Mouse (Mus musculus) hindbrain, embryonic 12.5 days (tissue): Measurements from ENCODE around the gene Asrgl1. TPM values are rescaled to one million over a fixed set of nuclear protein-coding genes. Genes with fewer than 3 reads are reported as not detected.
A peak's percentile ranks its signal among the peaks of the same experiment; 100 is the strongest.
"Not testable (repeated sequence)": the region's sequence is repeated elsewhere in the genome, so short reads cannot be mapped to it uniquely, and the experiment has no call there.

Source experiments
- ATAC-seq: fragments of 200-750 bp; cut with Nextera tagmentation; 2 replicates; pipeline ENCODE4 v1.8.0; 2017; ENCODE audit warnings: moderate TSS enrichment; ENCODE audit not compliant: low FRiP score
- H3K27ac ChIP-seq: fragments of 300-500 bp; sonication (generic); 2 replicates; pipeline ENCODE4 v1.5.1; 2016; ENCODE audit warnings: mild to moderate bottlenecking
- H3K27me3 ChIP-seq: fragments of 300-500 bp; sonication (generic); 2 replicates; pipeline ENCODE4 v1.6.1; 2016; ENCODE audit warnings: mild to moderate bottlenecking
- H3K36me3 ChIP-seq: fragments of 300-500 bp; sonication (generic); 2 replicates; pipeline ENCODE4 v1.6.1; 2016; ENCODE audit warnings: mild to moderate bottlenecking
- H3K4me1 ChIP-seq: fragments of 300-500 bp; sonication (generic); 2 replicates; pipeline ENCODE4 v1.6.1; 2016
- H3K4me2 ChIP-seq: fragments of 300-500 bp; sonication (generic); replicated peaks from 2 replicates; pipeline ENCODE4 v1.6.1; 2016; ENCODE audit warnings: mild to moderate bottlenecking
- H3K4me3 ChIP-seq: fragments of 300-500 bp; sonication (generic); 2 replicates; pipeline ENCODE4 v1.5.1; 2016; ENCODE audit warnings: mild to moderate bottlenecking
- H3K9ac ChIP-seq: fragments of 300-500 bp; sonication (generic); 2 replicates; pipeline ENCODE4 v1.6.1; 2016; ENCODE audit warnings: mild to moderate bottlenecking, moderate library complexity
- H3K9me3 ChIP-seq: fragments of 300-500 bp; sonication (generic); replicated peaks from 2 replicates; pipeline ENCODE4 v1.6.1; 2016; ENCODE audit warnings: mild to moderate bottlenecking
- WGBS: fragments of 180-500 bp; shearing (Covaris S2); methylation state at CpG from one replicate; pipeline ENCODE4 v1.1.7; 2016; 5-methylcytosine and 5-hydroxymethylcytosine counted together
- polyA plus RNA-seq: library from polyadenylated mRNA; unstranded; fragments of >200 nt; fragmentation: Nextera tagmentation; extraction: Ambion mirVana; gene quantifications from 2 replicates; pipeline ENCODE4 v1.2.1, GENCODE M21; 2016

Gene Asrgl1
- 16.8 and 18.0 TPM in 2 replicates for polyA plus RNA-seq

GRCm38 (mm10) chr19:9135512-9136331 is at the start of gene Asrgl1:
Asrgl1 (minus strand) TSS chr19:9135636.
- Histone ChIP-seq H3K27ac (peak within 1 kb of the TSS; percentile 19; the same call in 1 of the 2 replicates), H3K4me2 (peak within 1 kb of the TSS; percentile 94), H3K9ac (peak within 1 kb of the TSS; percentile 78), H3K36me3 (no peaks in the 10 kb centered on the region), H3K4me3 (peak within 1 kb of the TSS; percentile 65), H3K4me1 (peaks cover 9% of the 10 kb centered on the region; the same call in 1 of the 2 replicates), H3K27me3 (no peaks in the 10 kb centered on the region), H3K9me3 (no peaks in the 10 kb centered on the region)
- ATAC-seq = peak; percentile 97
- 11% methylated on average over 31 of the region's 31 CpGs for WGBS

- H3K4me2 ChIP-seq = no peak overlapping the region
- no peak overlapping the region for H3K27ac ChIP-seq
- H3K4me1 ChIP-seq = no peaks in the 10 kb centered on the region
- H3K9me3 ChIP-seq = no peaks in the 10 kb centered on the region
- H3K27me3 ChIP-seq = no peaks in the 10 kb centered on the region
- H3K9ac ChIP-seq = no peak overlapping the region
- H3K4me3 ChIP-seq = no peak overlapping the region
- no peaks in the 10 kb centered on the region for H3K36me3 ChIP-seq
- no peak for ATAC-seq
- WGBS = 75% methylated on average over 4 of the region's 4 CpGs
Measured at GRCm38 (mm10) chr19:9146214-9146613, 10.8 kb upstream of the Asrgl1 start.

- H3K9me3 ChIP-seq = no peaks in the 10 kb centered on the region
- peak; percentile 75 for ATAC-seq
- no peak overlapping the region for H3K4me3 ChIP-seq
- no peaks in the 10 kb centered on the region for H3K4me1 ChIP-seq
- H3K9ac ChIP-seq = no peak overlapping the region
- H3K4me2 ChIP-seq = no peak overlapping the region
- no peaks in the 10 kb centered on the region for H3K27me3 ChIP-seq
- no peaks in the 10 kb centered on the region for H3K36me3 ChIP-seq
- H3K27ac ChIP-seq = peak overlapping the region; percentile 52
Measured at GRCm38 (mm10) chr19:9143639-9144125, 8.2 kb upstream of the Asrgl1 start.

- H3K27ac ChIP-seq = peak overlapping the region; percentile 35
- no peaks in the 10 kb centered on the region for H3K4me1 ChIP-seq
- no peaks in the 10 kb centered on the region for H3K9me3 ChIP-seq
- H3K36me3 ChIP-seq = no peaks in the 10 kb centered on the region
- no peak overlapping the region for H3K4me2 ChIP-seq
- WGBS = 65% methylated on average over 2 of the region's 2 CpGs
- no peaks in the 10 kb centered on the region for H3K27me3 ChIP-seq
- no peak overlapping the region for H3K4me3 ChIP-seq
- ATAC-seq = peak; percentile 40; the same call in 1 of the 2 replicates
- H3K9ac ChIP-seq = no peak overlapping the region
Measured at GRCm38 (mm10) chr19:9143230-9143629, 7.8 kb upstream of the Asrgl1 start.

- not testable (repeated sequence) for ATAC-seq, H3K9ac ChIP-seq, H3K9me3 ChIP-seq, H3K27ac ChIP-seq, H3K4me2 ChIP-seq, H3K36me3 ChIP-seq, H3K27me3 ChIP-seq, H3K4me3 ChIP-seq, H3K4me1 ChIP-seq
- WGBS = 57% methylated on average over 1 of the region's 1 CpGs
Measured at GRCm38 (mm10) chr19:9140361-9140760, 4.9 kb upstream of the Asrgl1 start.

- no peak overlapping the region for H3K9ac ChIP-seq
- no peak overlapping the region for H3K4me3 ChIP-seq
- 95% methylated on average over 1 of the region's 1 CpGs for WGBS
- H3K27ac ChIP-seq = no peak overlapping the region
- no peaks in the 10 kb centered on the region for H3K27me3 ChIP-seq
- no peaks in the 10 kb centered on the region for H3K36me3 ChIP-seq
- no peaks in the 10 kb centered on the region for H3K9me3 ChIP-seq
- ATAC-seq = no peak
- H3K4me1 ChIP-seq = peaks cover 9% of the 10 kb centered on the region; the same call in 1 of the 2 replicates
- no peak overlapping the region for H3K4me2 ChIP-seq
Measured at GRCm38 (mm10) chr19:9137159-9137558, 1.7 kb upstream of the Asrgl1 start.

GRCm38 (mm10) chr19:9134746-9135511 is 507 bp downstream of the Asrgl1 start:
- H3K4me1 ChIP-seq = peaks cover 9% of the 10 kb centered on the region; the same call in 1 of the 2 replicates
- H3K27ac ChIP-seq = peak overlapping the region; percentile 19; the same call in 1 of the 2 replicates

GRCm38 (mm10) chr19:9129996-9130395 is 5.4 kb downstream of the Asrgl1 start:
- Histone ChIP-seq H3K27me3 (no peaks in the 10 kb centered on the region), H3K4me1 (peaks cover 9% of the 10 kb centered on the region; the same call in 1 of the 2 replicates), H3K9me3 (no peaks in the 10 kb centered on the region), H3K9ac (no peak overlapping the region), H3K27ac (no peak overlapping the region), H3K36me3 (no peaks in the 10 kb centered on the region; the same call in 1 of the 2 replicates), H3K4me3 (no peak overlapping the region), H3K4me2 (no peak overlapping the region)
- ATAC-seq = no peak
- 96% methylated on average over 1 of the region's 1 CpGs for WGBS

More at GRCm38 (mm10) chr19:9134746-9135511, 507 bp downstream of the Asrgl1 start:
- ATAC-seq = peak; percentile 86
- H3K4me2 ChIP-seq = peak overlapping the region; percentile 94
- H3K9me3 ChIP-seq = no peaks in the 10 kb centered on the region
- H3K27me3 ChIP-seq = no peaks in the 10 kb centered on the region
- WGBS = 2% methylated on average over 36 of the region's 37 CpGs
- peak overlapping the region; percentile 78 for H3K9ac ChIP-seq
- H3K4me3 ChIP-seq = peak overlapping the region; percentile 65
- no peaks in the 10 kb centered on the region for H3K36me3 ChIP-seq

- no peaks in the 10 kb centered on the region for H3K9me3 ChIP-seq
- no peak overlapping the region for H3K4me3 ChIP-seq
- H3K27ac ChIP-seq = no peak overlapping the region
- 94% methylated on average over 4 of the region's 4 CpGs for WGBS
- no peak for ATAC-seq
- 0 out of 2 replicates have a peak, but pooled peaks cover 2% of the 10 kb centered on the region for H3K4me1 ChIP-seq
- H3K9ac ChIP-seq = no peak overlapping the region
- no peaks in the 10 kb centered on the region; the same call in 1 of the 2 replicates for H3K36me3 ChIP-seq
- no peaks in the 10 kb centered on the region for H3K27me3 ChIP-seq
- no peak overlapping the region for H3K4me2 ChIP-seq
Measured at GRCm38 (mm10) chr19:9128499-9129194, 6.8 kb downstream of the Asrgl1 start.

- not testable (repeated sequence) for H3K4me1 ChIP-seq, H3K9me3 ChIP-seq, H3K27ac ChIP-seq, H3K4me2 ChIP-seq, H3K9ac ChIP-seq, ATAC-seq, H3K27me3 ChIP-seq, H3K4me3 ChIP-seq, H3K36me3 ChIP-seq
- 96% methylated on average over 2 of the region's 2 CpGs for WGBS
Measured at GRCm38 (mm10) chr19:9123986-9124385, 11.4 kb downstream of the Asrgl1 start.

GRCm38 (mm10) chr19:9122390-9122789 is 13.0 kb downstream of the Asrgl1 start:
- Histone ChIP-seq H3K27ac (no peak overlapping the region), H3K27me3 (no peaks in the 10 kb centered on the region), H3K9ac (no peak overlapping the region), H3K36me3 (no peaks in the 10 kb centered on the region), H3K9me3 (no peaks in the 10 kb centered on the region), H3K4me1 (no peaks in the 10 kb centered on the region), H3K4me2 (no peak overlapping the region), H3K4me3 (no peak overlapping the region)
- ATAC-seq = no peak
- WGBS = 100% methylated on average over 1 of the region's 1 CpGs
